Mouse (Mus musculus): ENCODE data around the gene Mllt1.

Gene Mllt1

GRCm38 (mm10) chr17:56855421-56855820, 79.8 kb downstream of the Mllt1 start:
- Histone ChIP-seq H3K27me3 (ENCODE audit: insufficient read depth, low read length) (no peaks in the 10 kb centered on the region), H3K36me3 (ENCODE audit: insufficient read depth, low read length) (no peaks in the 10 kb centered on the region), H3K9me3 (ENCODE audit: low read length) (no peaks in the 10 kb centered on the region), H3K4me3 (replicated peaks; ENCODE audit: low read length) (no peak overlapping the region), H3K4me1 (replicated peaks; ENCODE audit: low read depth, low read length) (peaks cover 51% of the 10 kb centered on the region)
- TF ChIP-seq CTCF (conservative IDR thresholded peaks at IDR 0.05; ENCODE audit: low read length) (no peak), POU5F1 (IDR thresholded peaks at IDR 0.05; ENCODE audit: borderline replicate concordance, low read length) (no peak), NANOG (IDR thresholded peaks at IDR 0.05; ENCODE audit: borderline replicate concordance, low read length) (no peak)

DNA sequence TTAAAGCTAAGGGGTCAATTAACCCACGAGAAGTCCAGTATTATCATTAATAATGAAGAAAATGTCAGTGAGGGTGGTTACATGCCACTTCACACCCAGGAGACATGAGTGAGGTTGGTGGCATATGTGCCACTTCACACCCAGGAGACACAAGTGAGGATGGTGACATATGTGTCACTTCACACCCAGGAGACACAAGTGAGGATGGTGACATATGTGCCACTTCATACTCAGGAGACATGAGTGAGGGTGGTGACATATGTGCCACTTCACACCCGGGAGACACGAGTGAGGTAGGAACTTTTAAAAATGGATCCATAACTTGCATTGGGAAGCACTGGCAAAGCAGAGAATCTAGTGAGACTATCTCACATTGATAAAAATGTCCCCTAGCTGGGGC, 84.0 kb downstream of the Mllt1 start:
- H3K27me3 ChIP-seq (ENCODE audit: insufficient read depth, low read length) = peaks cover 22% of the 10 kb centered on the region
- TF ChIP-seq POU5F1 (IDR thresholded peaks at IDR 0.05; ENCODE audit: borderline replicate concordance, low read length) (no peak), NANOG (IDR thresholded peaks at IDR 0.05; ENCODE audit: borderline replicate concordance, low read length) (no peak), CTCF (conservative IDR thresholded peaks at IDR 0.05; ENCODE audit: low read length) (no peak)
- H3K36me3 ChIP-seq (ENCODE audit: insufficient read depth, low read length) = no peaks in the 10 kb centered on the region
- no peak overlapping the region for H3K4me3 ChIP-seq (replicated peaks; ENCODE audit: low read length)
- H3K9me3 ChIP-seq (ENCODE audit: low read length) = no peaks in the 10 kb centered on the region
- H3K4me1 ChIP-seq (replicated peaks; ENCODE audit: low read depth, low read length) = peaks cover 41% of the 10 kb centered on the region

GRCm38 (mm10) chr17:56849710-56850109, 85.5 kb downstream of the Mllt1 start:
- no peak for TF ChIP-seq CTCF (conservative IDR thresholded peaks at IDR 0.05; ENCODE audit: low read length)
- no peak for TF ChIP-seq POU5F1 (IDR thresholded peaks at IDR 0.05; ENCODE audit: borderline replicate concordance, low read length)
- TF ChIP-seq NANOG (IDR thresholded peaks at IDR 0.05; ENCODE audit: borderline replicate concordance, low read length) = no peak
- H3K36me3 ChIP-seq (ENCODE audit: insufficient read depth, low read length) = no peaks in the 10 kb centered on the region
- H3K27me3 ChIP-seq (ENCODE audit: insufficient read depth, low read length) = peaks cover 22% of the 10 kb centered on the region
- H3K4me3 ChIP-seq (replicated peaks; ENCODE audit: low read length) = peak overlapping the region; percentile 27; the same call in 1 of the 2 replicates
- peaks cover 40% of the 10 kb centered on the region for H3K4me1 ChIP-seq (replicated peaks; ENCODE audit: low read depth, low read length)
- H3K9me3 ChIP-seq (ENCODE audit: low read length) = no peaks in the 10 kb centered on the region

- H3K4me1 ChIP-seq (replicated peaks; ENCODE audit: low read depth, low read length) = peaks cover 41% of the 10 kb centered on the region
- TF ChIP-seq POU5F1 (IDR thresholded peaks at IDR 0.05; ENCODE audit: borderline replicate concordance, low read length) = no peak
- TF ChIP-seq CTCF (conservative IDR thresholded peaks at IDR 0.05; ENCODE audit: low read length) = no peak
- TF ChIP-seq NANOG (IDR thresholded peaks at IDR 0.05; ENCODE audit: borderline replicate concordance, low read length) = no peak
- no peak overlapping the region for H3K4me3 ChIP-seq (replicated peaks; ENCODE audit: low read length)
- peaks cover 22% of the 10 kb centered on the region for H3K27me3 ChIP-seq (ENCODE audit: insufficient read depth, low read length)
- H3K36me3 ChIP-seq (ENCODE audit: insufficient read depth, low read length) = no peaks in the 10 kb centered on the region
- H3K9me3 ChIP-seq (ENCODE audit: low read length) = no peaks in the 10 kb centered on the region
These were observed 86.4 kb downstream of the Mllt1 start for GRCm38 (mm10) chr17:56848785-56849184.

GRCm38 (mm10) chr17:56843678-56844077, 91.5 kb downstream of the Mllt1 start:
- TF ChIP-seq NANOG (IDR thresholded peaks at IDR 0.05; ENCODE audit: borderline replicate concordance, low read length) (no peak), CTCF (conservative IDR thresholded peaks at IDR 0.05; ENCODE audit: low read length) (no peak), POU5F1 (IDR thresholded peaks at IDR 0.05; ENCODE audit: borderline replicate concordance, low read length) (no peak)
- no peaks in the 10 kb centered on the region for H3K36me3 ChIP-seq (ENCODE audit: insufficient read depth, low read length)
- H3K4me1 ChIP-seq (replicated peaks; ENCODE audit: low read depth, low read length) = peaks cover 51% of the 10 kb centered on the region
- H3K9me3 ChIP-seq (ENCODE audit: low read length) = no peaks in the 10 kb centered on the region
- peaks cover 9% of the 10 kb centered on the region for H3K27me3 ChIP-seq (ENCODE audit: insufficient read depth, low read length)
- no peak overlapping the region for H3K4me3 ChIP-seq (replicated peaks; ENCODE audit: low read length)
